Mouse (Mus musculus): Measurements from ENCODE around the gene Umps. TPM values are rescaled to one million over a fixed set of nuclear protein-coding genes. Genes with fewer than 3 reads are reported as not detected.

The Umps gene
- polyA plus RNA-seq, 1 experiment from 2014 or later: 18.6 TPM

- DNase-seq (no peak), ATAC-seq (no peak)
- peaks cover 41% of the 10 kb centered on the region; the same call in 1 of the 2 replicates for H3K4me1 ChIP-seq (ENCODE audit: insufficient read depth)
- no peak overlapping the region for H3K4me2 ChIP-seq (ENCODE audit: low read depth, low read length)
- TF ChIP-seq EP300 (IDR thresholded peaks at IDR 0.05; ENCODE audit: low read depth) (no peak), CTCF (IDR thresholded peaks at IDR 0.05; ENCODE audit: low read depth) (no peak)
- no peak overlapping the region for H3K4me3 ChIP-seq (ENCODE audit: low read depth, low read length)
- H3K9ac ChIP-seq (replicated peaks): no peak overlapping the region
- H3K27me3 ChIP-seq (ENCODE audit: insufficient read depth, low read length): no peaks in the 10 kb centered on the region
- no peak overlapping the region; the same call in 1 of the 2 replicates for H3K27ac ChIP-seq (ENCODE audit: low read depth)
- WGBS (ENCODE audit: insufficient replicate concordance): 61% methylated on average over 2 of the region's 2 CpGs
- no peaks in the 10 kb centered on the region for H3K9me3 ChIP-seq (ENCODE audit: low read length)
- H3K36me3 ChIP-seq (replicated peaks; ENCODE audit: insufficient read depth, low read length): no peaks in the 10 kb centered on the region
These were observed 35.2 kb downstream of the Umps start for GRCm38 (mm10) chr16:33931682-33932081.

- no peak for DNase-seq
- WGBS (ENCODE audit: insufficient replicate concordance): 76% methylated on average over 6 of the region's 6 CpGs
- no peak overlapping the region for H3K4me3 ChIP-seq (ENCODE audit: low read depth, low read length)
- no peak for TF ChIP-seq CTCF (IDR thresholded peaks at IDR 0.05; ENCODE audit: low read depth)
- no peak for TF ChIP-seq EP300 (IDR thresholded peaks at IDR 0.05; ENCODE audit: low read depth)
- H3K27me3 ChIP-seq (ENCODE audit: insufficient read depth, low read length): no peaks in the 10 kb centered on the region
- no peaks in the 10 kb centered on the region for H3K9me3 ChIP-seq (ENCODE audit: low read length)
- ATAC-seq: no peak
- H3K36me3 ChIP-seq (replicated peaks; ENCODE audit: insufficient read depth, low read length): no peaks in the 10 kb centered on the region
- no peak overlapping the region for H3K4me2 ChIP-seq (ENCODE audit: low read depth, low read length)
- no peak overlapping the region for H3K27ac ChIP-seq (ENCODE audit: low read depth)
- H3K9ac ChIP-seq (replicated peaks): no peak overlapping the region
- peaks cover 35% of the 10 kb centered on the region; the same call in 1 of the 2 replicates for H3K4me1 ChIP-seq (ENCODE audit: insufficient read depth)
These were observed 36.1 kb downstream of the Umps start for GRCm38 (mm10) chr16:33930785-33931184.

GRCm38 (mm10) chr16:33928788-33929462, 37.9 kb downstream of the Umps start:
- H3K27ac ChIP-seq (ENCODE audit: low read depth): no peak overlapping the region
- no peak for ATAC-seq

GRCm38 (mm10) chr16:33927263-33927824, 39.5 kb downstream of the Umps start:
- peaks cover 35% of the 10 kb centered on the region for H3K4me1 ChIP-seq (ENCODE audit: insufficient read depth)
- H3K4me3 ChIP-seq (ENCODE audit: low read depth, low read length): no peak overlapping the region
- DNase-seq: no peak
- no peaks in the 10 kb centered on the region for H3K27me3 ChIP-seq (ENCODE audit: insufficient read depth, low read length)
- H3K27ac ChIP-seq (ENCODE audit: low read depth): no peak overlapping the region
- TF ChIP-seq CTCF (IDR thresholded peaks at IDR 0.05; ENCODE audit: low read depth) (0 out of 2 replicates have a peak, but pooled peaks have one; percentile 3), EP300 (IDR thresholded peaks at IDR 0.05; ENCODE audit: low read depth) (no peak)
- WGBS (ENCODE audit: insufficient replicate concordance): 66% methylated on average over 6 of the region's 6 CpGs
- no peaks in the 10 kb centered on the region for H3K36me3 ChIP-seq (replicated peaks; ENCODE audit: insufficient read depth, low read length)
- ATAC-seq: no peak
- H3K9me3 ChIP-seq (ENCODE audit: low read length): no peaks in the 10 kb centered on the region
- H3K9ac ChIP-seq (replicated peaks): no peak overlapping the region
- H3K4me2 ChIP-seq (ENCODE audit: low read depth, low read length): no peak overlapping the region

More at GRCm38 (mm10) chr16:33928788-33929462, 37.9 kb downstream of the Umps start:
- DNase-seq: no peak
- H3K36me3 ChIP-seq (replicated peaks; ENCODE audit: insufficient read depth, low read length): no peaks in the 10 kb centered on the region
- TF ChIP-seq CTCF (IDR thresholded peaks at IDR 0.05; ENCODE audit: low read depth) (no peak), EP300 (IDR thresholded peaks at IDR 0.05; ENCODE audit: low read depth) (no peak)
- peaks cover 27% of the 10 kb centered on the region; the same call in 1 of the 2 replicates for H3K4me1 ChIP-seq (ENCODE audit: insufficient read depth)
- no peaks in the 10 kb centered on the region for H3K9me3 ChIP-seq (ENCODE audit: low read length)
- H3K4me2 ChIP-seq (ENCODE audit: low read depth, low read length): no peak overlapping the region
- no peak overlapping the region for H3K4me3 ChIP-seq (ENCODE audit: low read depth, low read length)
- no peaks in the 10 kb centered on the region for H3K27me3 ChIP-seq (ENCODE audit: insufficient read depth, low read length)
- no peak overlapping the region for H3K9ac ChIP-seq (replicated peaks)
- 57% methylated on average over 9 of the region's 9 CpGs for WGBS (ENCODE audit: insufficient replicate concordance)

- Histone ChIP-seq H3K4me1 (ENCODE audit: insufficient read depth) (peaks cover 37% of the 10 kb centered on the region), H3K9me3 (ENCODE audit: low read length) (no peaks in the 10 kb centered on the region), H3K4me2 (ENCODE audit: low read depth, low read length) (no peak overlapping the region), H3K4me3 (ENCODE audit: low read depth, low read length) (no peak overlapping the region), H3K27ac (ENCODE audit: low read depth) (no peak overlapping the region), H3K9ac (replicated peaks) (no peak overlapping the region), H3K36me3 (replicated peaks; ENCODE audit: insufficient read depth, low read length) (peaks cover 5% of the 10 kb centered on the region; the same call in 1 of the 2 replicates), H3K27me3 (ENCODE audit: insufficient read depth, low read length) (no peaks in the 10 kb centered on the region)
- no peak for DNase-seq
- 53% methylated on average over 8 of the region's 8 CpGs for WGBS (ENCODE audit: insufficient replicate concordance)
- no peak for ATAC-seq
- TF ChIP-seq CTCF (IDR thresholded peaks at IDR 0.05; ENCODE audit: low read depth): no peak
- no peak for TF ChIP-seq EP300 (IDR thresholded peaks at IDR 0.05; ENCODE audit: low read depth)
These were observed 43.1 kb downstream of the Umps start for GRCm38 (mm10) chr16:33923758-33924157.

- Histone ChIP-seq H3K4me2 (ENCODE audit: low read depth, low read length) (no peak overlapping the region), H3K9ac (replicated peaks) (no peak overlapping the region; the same call in 1 of the 2 replicates), H3K27ac (ENCODE audit: low read depth) (peak overlapping the region; percentile 71; the same call in 1 of the 2 replicates), H3K4me3 (ENCODE audit: low read depth, low read length) (no peak overlapping the region), H3K4me1 (ENCODE audit: insufficient read depth) (peaks cover 29% of the 10 kb centered on the region), H3K27me3 (ENCODE audit: insufficient read depth, low read length) (no peaks in the 10 kb centered on the region), H3K36me3 (replicated peaks; ENCODE audit: insufficient read depth, low read length) (peaks cover 5% of the 10 kb centered on the region; the same call in 1 of the 2 replicates), H3K9me3 (ENCODE audit: low read length) (no peaks in the 10 kb centered on the region)
- ATAC-seq (no peak), DNase-seq (no peak)
- TF ChIP-seq CTCF (IDR thresholded peaks at IDR 0.05; ENCODE audit: low read depth): no peak
- no peak for TF ChIP-seq EP300 (IDR thresholded peaks at IDR 0.05; ENCODE audit: low read depth)
- 35% methylated on average over 5 of the region's 5 CpGs for WGBS (ENCODE audit: insufficient replicate concordance)
These were observed 43.9 kb downstream of the Umps start for GRCm38 (mm10) chr16:33923001-33923316.
